Mouse (Mus musculus): ENCODE data around the gene Agbl4.

DNA sequence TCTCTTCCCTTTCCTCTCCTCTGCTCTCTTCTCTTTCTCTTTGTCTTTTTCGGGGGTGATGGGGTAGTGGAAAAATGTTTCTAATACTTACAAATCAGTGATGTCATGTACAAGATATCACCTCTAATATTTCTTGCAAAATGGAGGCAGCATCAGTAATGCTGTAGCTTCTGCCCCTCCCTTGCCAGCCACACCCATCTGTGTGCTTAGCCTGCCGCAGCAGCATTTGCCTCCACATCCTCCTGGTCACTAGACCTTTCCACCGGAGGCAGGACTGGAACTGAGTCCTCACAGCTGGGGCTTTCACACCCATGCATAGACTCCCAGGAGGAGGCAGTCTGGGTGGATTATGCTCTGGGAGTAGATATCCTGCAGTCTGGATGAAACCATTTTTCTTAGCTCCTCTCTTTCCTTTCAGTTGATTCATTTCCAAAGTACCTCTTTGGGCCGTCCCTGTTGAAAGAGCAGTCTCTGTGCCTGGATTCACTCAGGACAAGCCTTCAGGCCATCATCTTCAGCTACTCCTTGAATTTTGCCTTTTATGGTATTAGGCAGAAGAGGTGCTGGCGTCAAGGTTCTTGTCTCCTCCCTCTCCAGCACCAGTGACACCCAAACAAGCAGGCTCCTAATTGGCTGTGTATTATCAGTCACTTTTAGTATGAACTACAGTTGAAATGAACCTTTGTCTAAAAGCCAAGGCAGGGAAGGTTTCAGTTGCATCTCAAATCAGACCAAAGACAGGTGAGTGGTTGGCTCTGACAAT, 1105.7 kb downstream of the Agbl4 start:
- no peak for TF ChIP-seq CTCF (IDR thresholded peaks at IDR 0.05; ENCODE audit: borderline replicate concordance, extremely low read depth, insufficient read depth, insufficient read length)
- TF ChIP-seq POLR2A (IDR thresholded peaks at IDR 0.05; ENCODE audit: borderline replicate concordance, extremely low read depth, insufficient read depth, insufficient read length, poor library complexity, severe bottlenecking), result no peak
